Mouse (Mus musculus): ENCODE measurements around the gene St6galnac6.

The St6galnac6 gene

DNA sequence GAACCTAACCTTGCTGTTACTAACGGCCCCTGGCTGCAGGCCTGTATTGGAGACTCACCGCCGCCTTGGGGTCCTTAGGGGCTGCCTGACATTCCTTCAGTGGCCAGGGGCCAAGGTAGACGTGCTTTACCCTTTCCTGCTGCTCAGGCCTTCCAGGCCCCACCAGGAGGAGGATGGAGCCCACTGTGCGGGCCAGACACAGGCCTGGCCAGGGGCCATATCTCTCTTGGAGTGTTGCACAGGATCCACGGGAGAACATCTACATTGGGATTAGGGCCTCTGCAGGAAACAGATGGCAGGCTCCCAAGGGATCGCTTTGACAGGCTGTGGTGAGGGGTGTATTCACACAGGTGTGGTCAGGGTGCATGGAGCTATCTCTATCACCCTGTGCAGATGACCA, 43.3 kb downstream of the St6galnac6 start:
- DNase-seq = peak; percentile 99

DNA sequence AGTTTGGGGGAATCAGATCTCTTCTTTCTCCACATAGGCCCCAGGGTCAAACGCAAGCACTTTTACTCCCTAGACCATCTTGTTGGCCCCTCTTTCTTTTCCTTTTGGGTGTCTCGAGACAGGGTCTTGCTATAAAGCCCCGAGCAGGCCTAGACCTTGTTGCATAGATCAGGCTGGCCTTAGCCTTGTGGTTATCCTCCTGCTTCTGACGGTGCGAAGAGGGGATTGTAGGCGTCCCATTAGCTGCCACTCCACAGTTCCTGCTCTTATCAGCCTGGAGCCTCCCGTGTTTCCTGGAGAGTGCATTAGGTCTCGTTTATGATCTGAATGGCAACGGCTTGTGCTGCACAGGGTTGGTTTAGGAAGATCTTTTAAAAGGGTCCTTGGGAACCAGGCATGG, 44.6 kb downstream of the St6galnac6 start:
- peak; percentile 92 for DNase-seq

GRCm38 (mm10) chr2:32644799-32645475, 45.4 kb downstream of the St6galnac6 start:
- DNase-seq = peak; percentile 93

DNA sequence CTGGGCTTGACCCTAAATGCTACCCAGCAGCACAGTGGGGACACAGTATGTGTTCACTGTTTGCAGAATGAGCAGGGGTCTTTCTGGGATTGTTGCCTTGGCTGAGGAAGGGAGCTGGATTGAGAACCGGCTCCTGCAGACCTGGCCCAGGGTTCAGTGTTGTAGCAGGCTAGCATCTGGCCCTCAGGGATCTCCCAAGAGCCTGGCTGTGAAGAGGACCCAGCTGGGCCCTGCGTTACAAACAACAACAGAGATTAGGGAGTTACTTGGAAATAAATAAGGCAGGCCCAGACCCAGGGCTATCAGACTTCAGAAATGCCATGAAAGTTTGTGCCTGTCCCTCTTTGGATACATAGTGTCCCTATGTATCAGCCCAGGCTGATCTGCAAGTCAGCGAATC, 46.1 kb downstream of the St6galnac6 start:
- peak; percentile 93 for DNase-seq

DNA sequence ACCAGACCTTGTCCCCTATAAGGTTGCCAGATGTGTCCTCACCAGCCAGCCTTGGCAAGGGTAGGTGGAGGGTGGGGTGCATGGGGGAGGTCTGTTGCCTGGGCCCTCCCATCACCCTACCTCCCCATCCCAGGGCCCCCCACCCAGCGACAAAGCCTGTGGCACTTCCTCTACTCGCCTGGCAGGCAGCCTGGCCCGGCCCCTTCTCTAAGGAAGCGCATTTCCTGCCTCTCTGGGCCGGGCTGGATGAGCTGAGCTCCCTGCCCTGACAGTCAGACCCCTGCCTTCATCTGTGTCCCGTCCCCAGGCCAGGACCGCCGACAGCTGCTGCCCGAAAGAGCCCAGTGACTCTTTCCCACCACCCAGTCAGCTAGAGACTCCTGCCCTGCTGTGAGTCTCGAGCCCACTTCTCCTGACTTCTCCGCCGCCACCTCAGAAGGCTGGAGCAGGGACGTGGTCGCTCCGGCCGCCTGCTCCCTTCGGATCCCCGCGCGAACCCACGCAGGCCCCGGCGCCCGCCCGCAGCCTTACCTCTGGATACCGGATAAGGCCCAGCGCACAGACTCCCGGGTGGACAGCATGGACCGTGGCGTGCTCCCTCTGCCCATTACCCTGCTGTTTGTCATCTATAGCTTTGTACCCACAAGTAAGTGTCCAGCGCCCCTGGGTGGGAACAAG, 47.0 kb downstream of the St6galnac6 start, which contains the start of gene Eng:
Eng (plus strand) TSS at position 217 of the 678 bp plus-strand sequence.
- peak; percentile 99 for DNase-seq

DNA sequence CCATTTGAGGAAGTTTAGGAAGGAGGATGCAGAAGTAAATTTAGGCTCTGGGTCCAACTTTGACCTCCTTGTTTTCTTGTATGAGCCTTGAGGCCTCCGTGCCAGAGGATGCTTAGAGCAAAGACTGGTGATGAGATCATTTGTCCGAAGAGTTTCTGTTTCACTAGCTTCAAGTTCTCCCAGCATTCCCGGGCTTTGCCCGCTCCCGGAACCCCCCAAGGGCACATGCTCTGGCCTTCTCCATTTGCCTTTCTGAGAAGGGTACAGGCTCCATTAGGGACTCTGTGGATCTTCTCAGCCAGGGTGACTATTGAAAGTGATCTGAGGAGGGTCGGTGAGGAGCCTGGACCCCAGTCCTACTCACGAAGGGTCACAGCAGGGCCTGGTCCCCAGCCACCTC, 47.9 kb downstream of the St6galnac6 start:
- peak; percentile 95 for DNase-seq

DNA sequence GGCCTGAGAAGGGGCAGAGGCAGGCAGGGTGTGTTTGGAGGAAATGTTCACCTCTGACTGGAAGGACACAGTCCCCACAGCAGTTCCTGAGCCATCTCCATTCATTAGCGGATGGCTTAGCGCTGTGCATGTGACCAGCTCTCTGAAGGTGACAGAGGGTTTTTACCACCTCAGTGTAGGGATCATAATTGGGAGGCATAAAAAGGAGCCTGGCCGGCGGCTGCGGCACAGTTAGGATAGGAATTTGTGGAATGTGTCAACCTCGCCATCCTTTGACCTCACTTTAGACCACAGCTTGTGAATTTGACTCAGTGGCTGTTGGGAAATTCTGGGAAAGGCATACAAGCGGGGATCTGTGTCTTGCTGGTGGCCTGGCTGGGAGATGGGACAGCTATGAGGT, 54.3 kb downstream of the St6galnac6 start:
- DNase-seq = peak; percentile 92

- DNase-seq = peak; percentile 98
These were observed 55.4 kb downstream of the St6galnac6 start for GRCm38 (mm10) chr2:32654743-32655393.

GRCm38 (mm10) chr2:32655394-32655744, 55.9 kb downstream of the St6galnac6 start:
- DNase-seq = no peak

GRCm38 (mm10) chr2:32655826-32656225, 56.3 kb downstream of the St6galnac6 start:
- peak; percentile 99 for DNase-seq

- no peak for DNase-seq
These were observed 59.4 kb downstream of the St6galnac6 start for GRCm38 (mm10) chr2:32658873-32659272.

GRCm38 (mm10) chr2:32661509-32662107, 62.1 kb downstream of the St6galnac6 start:
- peak; percentile 99 for DNase-seq

DNA sequence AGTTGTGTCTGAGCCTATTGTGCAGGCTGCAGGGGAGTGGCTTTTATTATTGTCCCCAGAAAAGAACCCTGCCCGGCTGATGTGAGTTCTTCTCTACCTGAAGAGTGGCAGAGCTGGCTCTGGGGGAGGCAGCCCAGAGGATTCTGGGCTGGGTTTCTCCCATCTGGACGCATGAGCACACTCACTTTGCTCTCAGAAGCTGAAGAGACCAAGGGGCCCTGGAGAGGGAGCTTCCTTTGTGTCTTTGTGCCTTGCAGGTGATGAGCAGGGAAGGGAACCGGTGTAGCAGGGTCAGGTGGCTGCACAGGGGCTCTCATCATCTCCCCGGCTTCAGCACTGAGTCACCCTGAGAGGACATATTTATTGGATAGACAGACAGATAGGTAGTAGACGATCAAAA, 62.8 kb downstream of the St6galnac6 start:
- DNase-seq = no peak

- DNase-seq = peak; percentile 94
These were observed 65.8 kb downstream of the St6galnac6 start for GRCm38 (mm10) chr2:32665345-32665744.

- peak; percentile 92 for DNase-seq
These were observed 66.3 kb downstream of the St6galnac6 start for GRCm38 (mm10) chr2:32665853-32666252.

GRCm38 (mm10) chr2:32667775-32668174, 68.3 kb downstream of the St6galnac6 start:
- DNase-seq = peak; percentile 94

DNA sequence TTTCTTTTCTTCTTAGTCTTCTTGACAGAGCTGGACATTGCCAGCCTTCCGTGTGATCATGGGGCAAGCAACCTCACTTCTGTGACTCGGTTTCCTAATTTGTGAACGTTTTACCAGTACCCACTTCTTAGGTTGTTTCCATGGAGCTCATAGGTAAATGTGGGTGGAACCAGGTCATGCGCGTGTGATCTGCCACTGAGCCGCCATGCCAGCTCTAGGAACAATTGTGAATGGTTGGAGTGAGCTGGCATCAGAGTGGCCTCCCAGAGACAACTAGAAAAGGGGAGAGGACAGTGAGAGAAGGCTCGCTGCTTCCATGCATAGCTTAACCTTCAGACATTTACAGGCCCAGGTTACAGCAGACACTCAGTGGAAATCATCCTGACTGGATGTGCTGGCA, 68.7 kb downstream of the St6galnac6 start:
- DNase-seq = no peak

DNA sequence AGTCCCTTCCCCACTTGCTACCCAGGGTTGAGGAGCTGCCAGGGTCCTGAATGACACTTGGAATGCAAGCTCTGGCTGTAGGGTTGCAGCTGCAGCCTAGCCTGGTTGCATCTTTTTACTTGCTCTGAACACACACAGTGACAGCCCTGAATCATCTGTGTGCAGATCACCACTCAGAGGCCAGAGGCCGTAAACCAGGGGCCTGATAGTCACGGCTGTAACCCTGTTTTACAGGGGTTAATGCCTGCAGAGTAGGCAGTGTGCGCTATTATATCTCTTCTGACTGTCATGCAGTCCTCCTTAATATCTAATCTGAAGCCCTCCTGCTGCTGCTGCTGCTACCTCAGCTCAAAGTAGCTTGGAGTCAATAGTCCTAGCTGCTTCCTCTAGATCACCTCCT, 70.4 kb downstream of the St6galnac6 start:
- DNase-seq = peak; percentile 83
